Mouse (Mus musculus) adrenal gland, postnatal 14 days (tissue): Measurements from ENCODE around the gene Sct. TPM values are rescaled to one million over a fixed set of nuclear protein-coding genes. Genes with fewer than 3 reads are reported as not detected.

Source experiments
- DNase-seq: peaks from one replicate; pipeline ENCODE4 v3.0.0; 2021; ENCODE audit warnings: mixed read lengths
- long read RNA-seq, 2 experiments: library from polyadenylated mRNA; stranded (forward); transcript quantifications; one replicate each; pipeline ENCODE4 v2.0.0; 2021
- total RNA-seq: library from RNA; stranded (reverse); gene quantifications from 2 replicates; pipeline ENCODE4 v1.2.3, GENCODE M21; 2021

The Sct gene
- 2.3 and 3.2 TPM in 2 replicates for total RNA-seq
- long read RNA-seq, experiment 1, partial matches to known transcripts, result 0 of 1 reads
- long read RNA-seq, experiment 1, other reads (novel, unspliced or antisense), result 0 of 1 reads
- long read RNA-seq, experiment 2, partial matches to known transcripts, result 0 of 2 reads
- long read RNA-seq, experiment 2, other reads (novel, unspliced or antisense), result 0 of 2 reads

GRCm38 (mm10) chr7:141278766-141279590, at the start of gene Sct:
TSS of gene Sct (minus strand) at chr7:141279133.
- DNase-seq, result peak; percentile 56

DNA sequence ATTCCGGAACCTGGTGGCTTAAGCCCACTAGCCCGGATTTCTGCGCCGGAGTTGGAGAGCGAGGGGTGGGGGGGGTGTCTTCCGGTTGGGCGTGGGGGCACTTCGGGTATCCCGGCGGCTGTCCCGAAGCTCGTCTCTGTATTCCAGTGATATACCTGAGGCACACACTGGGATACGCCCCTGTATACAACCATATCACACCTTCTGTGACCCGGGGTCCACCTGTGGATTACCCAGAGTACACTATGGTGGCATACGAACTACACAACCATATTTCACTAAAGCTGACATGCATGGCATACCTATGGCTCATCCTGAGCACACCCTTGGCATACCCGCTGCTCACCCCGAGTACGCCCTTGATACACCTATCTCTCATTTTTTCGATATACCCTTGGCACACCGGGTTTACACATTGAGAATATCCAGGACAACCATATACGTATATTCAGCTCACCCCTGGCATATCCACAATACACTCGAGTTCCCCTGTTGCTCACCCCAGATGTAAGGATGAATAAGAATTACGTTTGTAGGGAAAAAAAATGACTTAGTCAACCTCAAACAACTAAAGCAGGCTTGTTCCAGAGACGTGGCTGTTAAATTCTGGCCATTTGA, 49.5 kb upstream of the Sct start:
- no peak for DNase-seq

DNA sequence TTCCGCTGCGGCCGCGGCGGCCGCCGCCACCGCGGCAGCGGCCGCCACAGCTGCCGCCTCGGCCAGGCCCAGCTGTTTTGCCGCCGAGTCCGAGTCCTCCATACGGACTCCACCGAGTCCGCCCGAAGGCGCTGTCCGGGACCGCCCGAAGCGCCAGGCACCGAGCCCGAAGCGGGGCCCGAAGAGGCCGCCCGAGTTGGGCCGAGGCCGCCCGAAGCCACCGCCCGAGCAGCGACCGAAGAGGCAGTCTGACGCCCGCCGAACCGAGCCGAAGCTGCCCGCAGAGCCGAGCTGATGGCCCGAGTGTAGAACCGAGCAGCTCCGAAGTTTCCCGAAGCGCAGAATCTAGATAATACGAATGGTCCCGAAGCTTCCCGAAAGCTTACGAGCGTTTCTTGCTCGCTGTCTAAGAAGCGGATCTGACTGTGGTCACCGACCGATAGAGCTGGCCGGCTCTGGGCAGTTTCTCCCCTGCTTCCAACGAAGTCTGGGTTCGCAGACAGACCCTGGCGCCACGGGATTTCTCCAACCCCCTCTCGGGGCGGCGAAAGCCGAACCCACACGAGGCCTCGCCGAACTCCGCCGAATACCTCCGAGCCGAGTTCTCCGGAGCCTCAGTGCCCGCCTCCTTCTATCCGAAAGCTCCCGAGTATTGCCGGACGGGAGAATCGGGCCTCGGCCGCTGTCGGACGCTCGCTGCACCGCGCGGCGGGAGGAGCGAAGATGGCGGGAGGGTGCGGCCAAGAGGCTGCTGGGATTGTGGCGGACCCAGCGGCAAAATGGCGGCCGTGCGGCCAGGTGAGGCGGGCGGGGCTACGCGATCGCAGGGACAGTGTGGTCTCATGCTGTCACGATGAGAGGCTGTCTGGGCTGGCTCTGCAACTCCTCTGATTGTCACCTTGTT, 48.8 kb upstream of the Sct start, which contains the start of the genes Deaf1 and Tmem80:
TSS of gene Deaf1 (minus strand) at position 222 of the 904 bp plus-strand sequence.
TSS of gene Tmem80 (plus strand) at position 271 of the 904 bp plus-strand sequence.
- peak; percentile 99 for DNase-seq

DNA sequence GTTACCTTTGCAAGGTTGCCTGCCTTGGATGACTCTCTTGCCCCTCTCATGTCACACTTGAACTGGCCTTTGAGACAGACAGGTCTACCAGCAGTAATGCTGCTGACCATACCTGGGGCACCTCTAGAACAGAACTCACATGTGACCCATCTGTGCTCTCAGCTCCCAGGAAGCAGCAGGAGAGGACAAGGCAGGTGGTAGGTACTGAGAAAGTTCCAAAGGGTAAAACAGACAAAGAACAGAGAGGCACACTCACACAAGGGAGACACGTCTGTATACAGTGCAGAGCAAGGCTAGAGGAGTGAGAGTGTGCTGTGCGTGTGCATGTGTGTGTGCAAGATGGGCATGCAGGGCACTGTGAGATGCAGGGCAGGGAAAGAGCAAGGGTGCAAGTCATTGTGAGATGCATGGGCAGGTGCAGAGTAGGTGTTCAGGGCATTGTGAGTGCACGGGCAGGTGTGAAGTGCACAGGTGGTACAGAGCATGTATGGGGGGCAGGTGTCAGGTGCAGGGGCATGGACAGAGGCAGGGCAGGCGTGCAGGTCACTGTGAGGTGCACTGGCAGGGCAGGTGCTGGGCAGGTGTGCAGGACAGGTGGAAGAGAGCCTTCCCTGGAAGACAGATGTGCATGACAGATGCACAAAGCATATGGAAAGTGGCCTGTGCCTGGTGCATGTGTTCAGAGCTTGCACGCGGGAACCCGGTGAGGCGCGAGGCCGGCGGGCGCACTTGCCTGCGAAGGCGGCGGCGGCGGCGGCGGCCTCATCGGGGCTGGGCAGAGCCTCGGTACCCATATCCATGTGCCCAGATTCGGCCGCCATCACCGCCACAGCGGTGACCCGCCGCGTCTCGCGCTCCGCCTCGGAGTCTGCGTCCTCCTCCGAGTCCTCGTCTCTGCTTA, 47.9 kb upstream of the Sct start:
- no peak for DNase-seq

GRCm38 (mm10) chr7:141324686-141325085, 45.8 kb upstream of the Sct start:
- no peak for DNase-seq

- no peak for DNase-seq
Measured at GRCm38 (mm10) chr7:141319446-141319845, 40.5 kb upstream of the Sct start.

DNA sequence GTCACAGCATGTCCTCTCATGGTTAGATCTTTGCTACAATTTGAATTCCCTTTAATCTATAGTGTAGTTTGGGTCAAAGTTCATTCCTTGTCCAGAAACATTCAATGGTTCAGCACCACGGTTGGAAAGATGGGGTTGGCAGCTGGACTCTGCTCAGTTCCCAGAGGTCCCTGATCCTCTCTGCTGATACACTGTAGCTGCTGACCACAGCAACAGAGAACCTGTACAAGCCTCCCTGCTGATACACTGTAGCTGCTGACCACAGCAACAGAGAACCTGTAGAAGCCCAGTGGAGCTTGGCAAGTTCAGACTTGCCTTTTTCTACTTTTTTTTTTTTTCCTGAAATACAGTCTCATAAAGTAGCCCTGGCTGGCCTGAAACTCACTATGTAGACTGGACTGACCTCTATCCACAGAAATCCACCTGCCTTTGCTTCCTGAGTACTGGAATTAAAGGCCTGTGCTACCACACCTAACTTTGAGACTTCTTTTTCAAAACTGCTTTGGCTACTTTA, 38.7 kb upstream of the Sct start:
- DNase-seq, result no peak

DNA sequence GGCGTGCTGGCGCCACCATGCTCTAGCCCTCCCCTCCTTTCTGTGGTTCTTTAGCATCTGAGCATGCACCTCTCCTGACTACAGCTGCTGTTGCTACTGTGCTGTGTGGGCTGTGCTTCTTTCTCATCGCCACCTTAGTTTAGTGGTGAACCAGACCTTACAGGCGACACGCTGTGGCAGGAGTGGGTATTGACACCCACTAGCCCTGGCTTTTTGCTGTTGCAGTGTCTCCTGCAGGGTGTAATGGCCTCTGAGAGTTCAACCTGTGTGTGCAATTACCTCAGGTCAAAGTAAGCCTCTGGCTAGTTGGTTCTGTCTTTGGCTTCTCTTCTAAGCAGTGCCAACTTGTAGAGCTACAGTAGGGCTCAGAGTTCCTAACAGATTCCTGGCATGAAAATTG, 37.0 kb upstream of the Sct start:
- peak; percentile 72 for DNase-seq

- no peak for DNase-seq
Measured at GRCm38 (mm10) chr7:141315076-141315475, 36.1 kb upstream of the Sct start.

- DNase-seq, result peak; percentile 57
Measured at GRCm38 (mm10) chr7:141314416-141314815, 35.5 kb upstream of the Sct start.

DNA sequence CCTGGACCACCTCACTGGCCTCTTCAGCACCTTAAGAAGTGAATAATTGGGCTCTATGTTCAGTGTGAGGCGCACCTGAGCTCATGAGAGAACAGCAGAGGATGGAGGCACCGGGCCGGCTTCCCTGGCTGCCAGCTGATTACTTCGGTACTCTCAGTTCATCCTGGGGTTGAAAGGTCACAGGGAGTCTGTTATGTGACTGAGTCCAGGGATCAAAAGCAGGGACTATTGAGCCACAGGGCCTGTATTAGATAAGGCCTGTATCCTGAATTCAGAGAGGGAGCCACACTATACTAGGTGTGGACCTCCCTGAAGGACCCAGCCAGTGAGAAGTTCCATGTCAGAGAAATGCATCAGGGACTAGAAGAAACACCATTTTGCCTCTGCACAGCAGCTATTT, 25.6 kb upstream of the Sct start:
- no peak for DNase-seq

- DNase-seq, result no peak
Measured at GRCm38 (mm10) chr7:141302702-141303268, 23.9 kb upstream of the Sct start.

DNA sequence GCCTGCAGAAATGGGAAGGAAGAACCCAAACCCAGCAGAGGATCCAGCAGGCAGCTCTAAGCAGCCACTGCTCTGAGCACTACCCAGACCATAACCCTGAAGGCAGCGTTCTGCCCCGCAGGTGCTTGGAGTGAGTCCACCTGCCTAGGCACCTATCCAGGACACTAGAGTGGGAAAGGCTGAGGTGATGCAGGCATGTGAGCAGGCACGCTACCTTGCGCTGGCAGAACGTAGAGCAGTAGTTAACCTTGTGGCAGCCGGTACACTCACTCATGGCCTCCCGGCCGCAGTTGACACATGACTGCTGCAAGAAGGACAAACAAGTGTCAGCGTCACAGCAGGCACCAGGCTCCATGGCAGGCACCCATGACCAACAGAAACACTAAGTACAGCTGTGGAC, 22.5 kb upstream of the Sct start:
- peak; percentile 61 for DNase-seq

- DNase-seq, result no peak
Measured at GRCm38 (mm10) chr7:141299175-141299574, 20.2 kb upstream of the Sct start.

DNA sequence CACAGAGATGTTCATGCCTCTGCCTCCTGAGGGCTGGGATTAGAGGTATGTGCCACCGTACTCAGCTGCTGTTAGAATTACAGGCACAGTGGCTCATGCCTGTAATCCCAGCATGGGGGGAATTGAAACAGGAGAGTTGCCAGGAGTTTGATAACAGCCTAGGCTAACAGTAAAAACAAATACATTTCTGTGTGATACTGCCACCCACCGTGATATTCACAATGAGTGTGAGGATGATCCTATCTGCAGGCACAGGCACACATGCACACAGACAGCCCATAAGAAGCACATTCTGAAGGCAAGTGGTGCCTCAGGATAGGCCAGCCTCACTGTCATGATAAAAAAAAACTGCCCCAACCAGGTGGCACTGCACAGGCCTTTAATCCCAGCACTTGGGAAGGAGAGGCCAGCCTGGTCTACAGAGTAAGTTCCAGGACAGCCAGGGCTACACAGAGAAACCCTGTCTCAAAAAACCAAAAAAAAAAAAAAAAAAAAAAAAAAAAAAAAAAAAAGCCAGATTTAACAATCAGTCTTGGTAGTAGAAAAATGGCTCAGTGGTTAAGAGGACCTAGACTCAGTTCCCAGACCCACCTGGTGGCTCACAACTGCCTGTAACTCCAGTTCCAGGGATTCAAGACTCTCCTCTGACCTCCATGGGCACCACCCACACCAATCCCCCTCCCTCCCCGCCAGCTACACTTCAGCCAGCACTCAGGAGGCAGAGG, 19.2 kb upstream of the Sct start:
- no peak for DNase-seq

- no peak for DNase-seq
Measured at GRCm38 (mm10) chr7:141294479-141294878, 15.5 kb upstream of the Sct start.

GRCm38 (mm10) chr7:141293852-141294471, 15.0 kb upstream of the Sct start:
- DNase-seq, result peak; percentile 70

DNA sequence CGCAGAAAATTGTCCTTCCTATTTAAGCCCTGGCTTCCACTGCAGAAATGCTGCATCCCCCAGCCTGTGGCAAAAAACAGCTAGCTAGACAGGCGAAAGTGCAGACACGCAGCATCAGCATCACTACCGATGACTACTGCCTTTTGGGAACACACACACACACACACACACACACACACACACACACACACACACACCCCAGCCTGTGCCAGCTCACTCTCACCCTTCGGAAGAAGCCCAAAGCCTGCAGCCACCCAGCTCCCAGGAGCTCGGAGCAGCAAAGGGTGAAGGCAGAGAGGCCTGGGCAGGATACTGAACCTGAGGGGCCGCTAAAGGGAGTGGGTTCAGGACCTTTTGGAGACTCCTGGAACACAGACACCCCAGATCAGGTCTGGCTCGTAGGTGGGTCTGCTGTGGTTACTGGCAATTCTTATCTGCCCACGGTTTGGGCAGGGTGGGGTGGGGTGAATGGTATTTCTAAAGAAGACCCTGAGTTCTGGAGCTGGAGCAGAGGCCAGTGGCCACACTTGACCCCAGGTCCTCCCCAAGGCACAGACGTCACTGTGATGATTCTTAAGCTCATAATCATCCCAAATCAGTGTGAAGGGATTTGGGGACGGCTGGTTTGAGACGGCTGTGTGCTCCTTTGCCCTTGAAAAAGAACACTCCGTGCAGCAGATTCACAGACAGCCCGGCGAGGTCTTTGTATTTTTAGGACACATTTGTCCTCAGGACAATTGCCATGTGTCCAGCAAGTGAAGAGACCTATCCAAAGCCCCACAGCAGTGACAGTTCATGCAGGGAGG, 13.9 kb upstream of the Sct start:
- no peak for DNase-seq
